Mouse (Mus musculus) spleen, postnatal 10 days (tissue): ENCODE results near the gene Chst14.

Source experiments
- DNase-seq, 2 experiments: peaks; one replicate each; pipeline ENCODE4 v3.0.0; 2021 to 2022; ENCODE audit warnings: low spot score in 2 of 2

The Chst14 gene

DNA sequence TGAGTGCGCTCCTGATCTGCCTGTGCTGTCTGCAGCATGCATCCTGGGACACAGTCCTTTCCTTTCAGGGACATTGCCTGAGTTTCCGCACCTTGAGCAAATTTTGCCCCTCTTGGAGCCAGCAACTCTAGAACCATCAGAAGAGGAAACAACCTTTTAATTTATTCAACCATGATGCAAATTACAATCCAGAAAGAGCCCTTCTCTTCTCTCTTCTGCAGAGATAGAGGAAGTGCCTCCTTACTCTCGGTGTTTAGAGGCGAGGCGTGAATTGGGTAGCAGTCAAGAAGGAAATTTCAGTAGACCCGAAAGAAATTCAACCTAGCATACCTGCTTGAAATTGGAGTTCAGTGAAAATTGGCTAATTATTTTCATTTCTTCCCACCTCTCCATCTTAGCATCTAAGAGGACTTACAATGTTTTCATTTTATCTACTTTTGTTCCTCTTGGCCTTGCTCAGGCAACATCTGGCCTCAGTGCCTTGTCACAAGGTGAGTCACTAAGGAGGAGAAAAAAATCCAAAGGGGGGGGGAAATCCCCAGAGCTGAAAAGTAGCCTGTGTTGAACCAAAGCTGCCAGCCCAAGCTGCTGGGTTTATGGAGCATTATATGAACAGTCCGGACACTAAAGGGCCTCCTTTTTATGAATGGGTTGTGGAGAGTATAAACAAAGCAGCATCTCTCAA lies 20.7 kb upstream of the Chst14 start:
- DNase-seq = no peak

DNA sequence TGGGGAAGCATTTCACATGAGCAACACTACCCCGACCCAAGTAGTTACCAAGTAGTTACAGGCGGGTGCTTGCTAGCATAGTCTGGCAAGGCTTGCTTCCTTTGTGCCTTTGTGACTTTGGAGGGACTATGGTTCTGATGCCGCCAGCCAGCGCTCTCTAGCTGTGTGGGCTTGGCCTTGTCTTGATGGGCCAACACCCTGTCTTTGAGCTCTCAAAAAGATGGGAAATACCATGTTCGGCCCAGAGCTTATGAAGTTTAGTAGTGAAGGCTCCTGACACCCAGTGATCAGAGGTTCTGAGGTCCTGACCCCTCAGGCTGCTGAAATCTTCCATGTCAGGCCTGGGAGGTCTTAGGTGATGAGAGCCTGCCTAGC lies 20.2 kb upstream of the Chst14 start:
- DNase-seq = no peak

- DNase-seq = no peak
Measured at GRCm38 (mm10) chr2:118907781-118908180, 18.5 kb upstream of the Chst14 start.

DNA sequence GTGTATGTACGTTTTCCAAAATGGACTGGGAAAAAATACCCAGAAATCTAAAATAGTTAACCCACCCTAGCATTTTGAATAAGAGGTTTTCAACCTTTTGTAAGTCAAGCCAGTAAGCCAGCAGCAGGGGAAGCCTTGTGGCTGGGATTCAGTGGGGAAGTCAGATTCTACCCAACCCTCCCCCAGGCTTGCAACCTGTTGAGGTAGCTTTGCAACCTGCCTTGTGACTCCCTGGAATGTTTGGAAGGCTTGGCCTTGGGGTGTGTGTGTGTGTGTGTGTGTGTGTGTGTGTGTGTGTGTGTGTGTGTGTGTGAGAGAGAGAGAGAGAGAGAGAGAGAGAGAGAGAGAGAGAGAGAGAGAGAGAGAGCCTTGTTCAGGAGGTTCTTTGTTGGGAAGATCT lies 17.1 kb upstream of the Chst14 start:
- DNase-seq = no peak

DNA sequence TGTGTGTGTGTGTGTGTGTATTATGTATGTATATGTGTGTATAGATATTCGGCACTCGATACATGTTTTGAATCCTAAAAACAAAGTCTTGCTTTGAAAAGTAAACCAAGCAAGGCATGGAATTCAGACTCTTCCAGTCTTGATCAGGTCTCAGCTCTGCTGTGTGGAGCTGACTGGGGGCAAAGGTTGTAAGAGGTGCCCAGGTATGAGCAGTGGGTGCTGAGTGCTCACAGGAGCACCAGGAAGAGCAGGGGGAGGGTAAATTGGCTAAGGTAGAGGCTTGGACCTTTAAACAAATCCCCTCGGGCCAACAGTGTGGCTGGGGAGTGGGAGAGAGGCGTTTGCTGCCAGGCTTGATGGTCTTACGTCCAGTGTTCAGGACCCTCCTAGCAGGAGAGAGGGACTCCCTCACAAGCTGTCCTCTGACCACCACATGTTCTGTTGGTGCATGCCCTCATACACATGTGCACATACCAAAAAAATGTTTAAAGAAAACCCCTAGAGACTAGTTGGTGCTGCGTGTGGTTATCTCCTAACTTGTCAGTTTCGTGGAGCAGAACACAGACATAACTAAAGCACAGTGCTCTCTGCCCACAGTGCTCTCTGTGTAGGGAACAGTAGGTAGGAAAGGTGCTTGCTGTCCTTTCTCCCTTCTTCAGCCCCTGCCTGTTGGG lies 15.6 kb upstream of the Chst14 start:
- no peak for DNase-seq

DNA sequence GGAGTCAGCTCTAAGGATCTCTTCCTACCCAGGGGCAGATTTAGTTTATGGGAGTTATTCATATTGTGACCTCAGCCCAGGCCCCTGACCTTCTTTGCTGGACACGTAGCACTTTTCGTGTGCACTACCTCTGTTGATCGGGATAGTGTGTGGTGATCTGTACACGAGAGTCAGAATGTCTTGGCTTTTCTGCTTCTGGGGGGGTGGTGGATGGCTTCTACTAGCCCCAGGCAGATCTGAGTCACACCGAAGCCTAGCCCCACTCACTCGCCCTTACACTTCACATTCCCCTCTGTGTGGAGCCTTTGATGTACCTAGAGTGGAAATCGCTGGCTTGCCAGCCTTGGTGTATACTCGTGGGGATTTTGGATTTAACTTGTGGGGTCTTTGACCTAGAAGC lies 13.6 kb upstream of the Chst14 start:
- no peak for DNase-seq

- no peak for DNase-seq
Measured at GRCm38 (mm10) chr2:118913551-118914276, 12.6 kb upstream of the Chst14 start.

DNA sequence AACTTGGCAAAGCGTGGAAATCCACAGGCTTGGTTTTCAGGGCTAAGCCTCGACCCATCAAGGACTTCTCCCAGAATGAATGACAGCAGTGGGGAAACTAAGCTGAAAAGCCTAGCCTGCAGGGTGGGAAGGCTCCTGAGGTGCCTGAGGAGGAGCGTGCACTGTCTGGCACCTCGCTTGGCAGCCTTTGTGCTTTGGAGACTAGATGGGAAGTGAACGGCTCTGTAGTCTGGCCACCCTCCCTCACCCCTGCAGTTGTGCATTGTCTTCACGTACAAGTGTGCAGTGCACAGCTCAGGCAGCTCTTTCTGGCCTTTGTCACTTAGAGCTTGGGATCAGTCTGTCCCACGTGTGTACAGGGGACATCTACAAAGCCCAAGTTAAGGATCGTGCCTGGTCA lies 11.6 kb upstream of the Chst14 start:
- DNase-seq = no peak

- no peak for DNase-seq
Measured at GRCm38 (mm10) chr2:118916436-118916835, 9.9 kb upstream of the Chst14 start.

DNA sequence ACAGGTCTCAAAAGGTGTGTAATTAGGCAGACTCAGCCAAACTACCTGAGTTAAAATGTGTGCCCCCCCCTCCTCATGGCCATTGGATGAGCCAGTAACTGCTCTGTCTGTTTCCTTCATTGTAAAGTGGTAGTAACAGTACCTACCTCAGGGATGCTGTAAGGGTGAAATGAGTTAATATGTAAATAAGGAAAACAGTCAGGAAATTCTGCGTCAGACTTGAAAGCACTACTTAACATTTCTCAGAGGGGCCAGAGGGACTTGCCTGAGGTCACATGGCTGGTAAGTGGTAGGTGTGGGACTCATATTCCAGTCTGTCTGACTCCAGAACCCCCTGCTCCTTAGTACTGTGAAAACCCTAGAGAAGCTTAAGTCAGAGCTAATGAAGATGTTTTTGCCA lies 7.8 kb upstream of the Chst14 start:
- DNase-seq = no peak

DNA sequence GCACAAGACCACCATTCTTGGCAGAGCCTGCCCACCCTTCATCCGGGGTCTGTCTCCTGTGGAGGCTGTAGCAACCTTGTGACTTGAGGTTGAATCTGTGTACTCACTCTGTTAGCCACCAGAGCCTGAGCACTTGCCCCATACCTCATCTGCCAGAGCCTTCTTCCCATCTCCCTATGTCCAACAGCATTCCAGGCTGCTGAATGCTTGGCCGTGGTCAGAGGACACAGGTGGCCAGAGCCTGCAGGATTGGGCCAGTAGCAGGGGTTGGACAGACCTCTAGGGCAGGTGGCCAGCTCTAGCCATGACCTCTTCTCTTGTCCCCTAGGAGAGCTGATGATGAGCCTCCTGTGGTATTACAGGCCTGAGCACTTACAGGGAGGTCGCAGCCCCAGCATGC lies 5.9 kb upstream of the Chst14 start:
- DNase-seq = no peak

DNA sequence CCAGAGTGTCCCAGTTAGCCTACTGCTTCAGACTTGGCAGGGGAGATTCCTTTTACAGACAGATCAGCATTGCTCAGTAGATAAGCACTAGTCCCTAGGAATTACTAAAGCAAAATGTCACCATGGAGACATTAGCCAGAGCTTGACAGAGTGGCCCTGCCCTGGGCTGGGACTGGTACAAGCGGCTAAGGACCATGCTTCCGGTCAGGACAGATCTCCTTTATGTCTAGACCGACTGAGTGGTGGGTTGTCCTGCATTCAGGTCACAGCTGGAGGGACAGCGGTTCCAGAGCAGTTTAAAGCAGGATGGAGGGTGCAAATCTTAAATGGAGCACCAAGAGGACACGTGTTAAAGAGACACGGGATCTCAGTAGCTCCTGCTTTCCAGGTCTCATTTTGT lies 344 bp upstream of the Chst14 start:
- no peak for DNase-seq

GRCm38 (mm10) chr2:118926998-118927739 lies 873 bp downstream of the Chst14 start:
- DNase-seq = no peak

DNA sequence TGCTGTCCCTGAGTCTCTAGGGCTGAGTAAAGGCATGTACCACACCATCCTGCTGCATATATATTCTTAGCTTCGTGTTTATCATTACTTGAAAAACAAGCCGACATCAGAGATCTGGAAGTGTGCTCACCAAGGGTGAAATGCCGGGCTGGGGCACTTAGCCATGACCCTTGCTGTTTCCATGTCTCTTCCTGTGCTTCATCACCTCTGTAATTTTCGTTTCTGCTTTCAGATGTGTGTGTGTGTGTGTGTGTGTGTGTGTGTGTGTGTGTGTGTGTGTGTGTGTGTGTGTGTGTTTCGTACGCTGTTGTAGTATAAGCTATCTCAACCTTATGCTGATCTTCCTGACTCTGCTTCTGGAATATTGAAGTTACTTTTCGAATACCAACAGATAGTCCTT lies 15.0 kb downstream of the Chst14 start:
- no peak for DNase-seq

DNA sequence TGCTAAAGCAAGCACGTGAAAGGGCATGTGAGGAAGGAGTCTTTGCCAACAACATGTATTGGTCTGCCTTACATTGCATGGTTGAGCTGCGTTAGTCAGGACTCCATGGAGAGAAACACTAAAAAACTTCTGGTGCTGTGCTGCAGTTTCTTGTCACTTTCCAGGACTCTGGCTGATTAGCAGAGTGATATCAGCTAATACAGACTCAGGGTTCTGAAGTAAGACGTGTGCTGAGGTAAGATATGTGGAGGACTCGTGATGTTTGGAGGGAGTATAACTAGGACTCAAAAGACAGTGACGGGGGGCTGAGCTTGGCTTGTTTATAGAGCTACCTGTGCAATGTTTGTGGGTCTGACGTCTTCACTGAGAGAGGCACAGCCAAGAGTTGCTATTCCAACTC lies 16.9 kb downstream of the Chst14 start:
- no peak for DNase-seq

DNA sequence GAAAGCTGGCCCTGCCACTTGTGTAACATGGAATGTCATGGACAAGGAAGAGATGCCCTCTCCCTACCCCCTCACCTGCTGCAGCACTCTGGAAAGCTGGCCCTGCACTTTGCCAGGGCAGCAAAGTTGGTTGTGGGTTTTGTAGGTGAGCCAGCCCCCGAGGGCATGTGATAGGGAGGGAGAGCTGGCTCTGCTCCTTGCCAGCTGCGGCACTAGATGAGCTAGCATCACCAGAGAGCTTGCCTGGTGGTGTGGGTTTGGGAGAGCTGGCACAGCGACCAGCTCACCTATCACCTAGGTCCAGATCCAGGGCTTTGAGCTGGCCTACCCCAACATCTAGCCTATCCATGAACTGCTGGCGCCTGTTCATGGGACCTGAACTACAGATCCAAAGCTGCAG lies 22.5 kb downstream of the Chst14 start:
- DNase-seq = no peak

GRCm38 (mm10) chr2:118949699-118950098 lies 23.4 kb downstream of the Chst14 start:
- no peak for DNase-seq

GRCm38 (mm10) chr2:118956497-118956896 lies 30.2 kb downstream of the Chst14 start:
- DNase-seq = no peak

- DNase-seq = no peak
Measured at GRCm38 (mm10) chr2:118959644-118960043, 33.3 kb downstream of the Chst14 start.

DNA sequence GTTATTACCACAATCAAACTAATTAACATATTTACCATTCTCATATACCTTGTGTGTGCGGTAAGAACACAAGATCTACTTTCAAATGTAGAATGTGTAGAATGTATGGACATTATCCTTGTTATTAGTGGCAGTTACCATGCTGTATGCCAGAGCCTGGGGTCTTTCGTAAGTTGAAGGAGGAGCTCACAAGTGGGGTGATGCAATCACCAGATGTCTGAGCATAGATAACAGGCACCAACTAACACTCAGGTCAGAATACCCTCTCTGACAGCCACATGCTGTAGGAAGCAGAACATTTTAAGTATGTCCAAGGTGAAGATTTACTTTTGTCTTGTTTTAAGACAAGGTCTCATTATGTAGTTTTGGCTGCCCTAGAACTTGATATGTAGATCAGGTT lies 34.1 kb downstream of the Chst14 start:
- no peak for DNase-seq

DNA sequence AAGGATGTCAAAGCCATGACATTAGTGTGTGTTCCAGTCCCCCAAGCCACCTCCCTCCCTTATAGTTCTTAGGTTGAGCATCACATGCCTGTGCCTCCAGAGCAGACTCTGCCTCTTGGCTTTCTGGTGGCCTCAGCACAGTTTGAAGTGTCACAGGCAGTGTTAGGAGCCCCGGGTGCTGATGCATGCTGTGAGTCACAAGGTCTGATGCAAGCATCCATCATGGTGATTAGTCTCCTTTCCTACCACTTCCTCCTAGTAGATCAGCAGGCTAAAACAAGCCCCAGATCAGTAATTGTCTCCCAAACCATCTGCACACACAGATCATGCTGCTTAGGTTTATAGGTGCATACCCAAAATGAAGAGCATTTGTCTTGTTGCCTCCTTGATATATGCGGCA lies 35.2 kb downstream of the Chst14 start:
- DNase-seq = no peak

DNA sequence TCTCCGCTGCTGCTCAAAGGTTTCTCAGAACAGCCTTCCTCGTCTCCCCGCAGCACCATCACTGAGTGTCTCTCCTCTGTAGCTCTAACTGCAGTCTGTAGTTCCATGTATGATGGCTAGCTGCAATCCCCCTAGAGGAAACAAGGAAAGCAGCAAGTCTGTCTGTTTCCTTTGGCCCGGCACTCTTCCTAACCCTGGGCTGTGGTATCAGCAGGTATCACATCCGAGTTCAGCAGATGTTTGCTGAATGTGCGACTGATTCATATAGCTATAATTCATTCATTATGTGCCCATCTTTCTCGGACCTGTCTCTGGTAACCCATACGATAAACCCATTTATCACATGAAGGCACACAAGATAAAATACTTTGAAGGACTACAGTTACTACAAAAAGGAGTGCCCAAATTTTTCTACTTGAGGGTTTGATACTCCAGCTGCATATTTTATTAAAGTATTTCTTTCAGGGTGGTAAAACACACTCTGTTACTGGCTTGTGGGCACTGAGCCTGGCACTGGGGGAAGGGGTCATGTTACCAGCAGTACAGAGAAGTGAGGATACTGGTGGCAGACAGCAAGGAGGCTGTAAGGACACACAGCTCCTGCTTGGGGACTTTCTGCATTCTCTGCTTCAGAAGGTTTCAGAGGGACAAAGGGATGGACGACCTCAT lies 36.8 kb downstream of the Chst14 start:
- no peak for DNase-seq
